Mouse (Mus musculus) intestine, embryonic 14.5 days (tissue): Measurements from ENCODE around the gene Cab39l. TPM values are rescaled to one million over a fixed set of nuclear protein-coding genes. Genes with fewer than 3 reads are reported as not detected.

Experiments
- ATAC-seq: fragments of 200-750 bp; cut with Nextera tagmentation; replicated peaks from 2 replicates; pipeline ENCODE4 v1.8.0; 2017; ENCODE audit warnings: low read depth, moderate number of reproducible peaks, moderate TSS enrichment, moderate library complexity; ENCODE audit not compliant: low FRiP score, low TSS enrichment
- DNase-seq: peaks from one replicate; pipeline ENCODE4 v3.0.0-alpha.2; 2018; ENCODE audit warnings: low spot score
- H3K27ac ChIP-seq: fragments of 300-500 bp; sonication (generic); 2 replicates; pipeline ENCODE4 v1.5.1; 2014; ENCODE audit warnings: low read depth, mild to moderate bottlenecking, control low read depth
- H3K27me3 ChIP-seq: fragments of 300-500 bp; sonication (generic); replicated peaks from 2 replicates; pipeline ENCODE4 v1.6.1; 2014; ENCODE audit warnings: low read length, control low read depth; ENCODE audit not compliant: control insufficient read depth, insufficient read depth
- H3K36me3 ChIP-seq: fragments of 300-500 bp; sonication (generic); 2 replicates; pipeline ENCODE4 v1.6.1; 2014; ENCODE audit warnings: low read length, control low read depth; ENCODE audit not compliant: control insufficient read depth, insufficient read depth
- H3K4me1 ChIP-seq: fragments of 300-500 bp; sonication (generic); replicated peaks from 2 replicates; pipeline ENCODE4 v1.6.1; 2014; ENCODE audit warnings: low read length, control low read depth, mixed read lengths; ENCODE audit not compliant: control insufficient read depth, insufficient read depth
- H3K4me2 ChIP-seq: fragments of 300-500 bp; sonication (generic); 2 replicates; pipeline ENCODE4 v1.6.1; 2014; ENCODE audit warnings: low read length
- H3K4me3 ChIP-seq: fragments of 300-500 bp; sonication (generic); 2 replicates; pipeline ENCODE4 v1.5.1; 2014; ENCODE audit warnings: low read depth, low read length, control low read depth, mixed read lengths
- H3K9ac ChIP-seq: fragments of 300-500 bp; sonication (generic); 2 replicates; pipeline ENCODE4 v1.6.1; 2014; ENCODE audit warnings: mild to moderate bottlenecking, low read length
- H3K9me3 ChIP-seq: fragments of 300-500 bp; sonication (generic); 2 replicates; pipeline ENCODE4 v1.6.1; 2016; ENCODE audit warnings: low read length, control low read depth; ENCODE audit not compliant: control insufficient read depth
- WGBS: fragments of 180-500 bp; shearing (Covaris S2); extraction: QIAGEN DNeasy Blood & Tissue Kit; methylation state at CpG from one replicate; pipeline ENCODE4 v1.1.7; 2014; 5-methylcytosine and 5-hydroxymethylcytosine counted together
- polyA plus RNA-seq: library from polyadenylated mRNA; unstranded; fragments of >200 nt; fragmentation: Nextera tagmentation; extraction: Ambion mirVana; gene quantifications from 2 replicates; pipeline ENCODE4 v1.2.1, GENCODE M21; 2014

The Cab39l gene
- polyA plus RNA-seq, 1 experiment from 2014 or later, result 36.2 TPM

GRCm38 (mm10) chr14:59632067-59632466 lies 191.3 kb downstream of the Cab39l start:
- DNase-seq (no peak), ATAC-seq (no peak)
- 89% methylated on average over 6 of the region's 6 CpGs for WGBS
- no peak overlapping the region for H3K4me3 ChIP-seq
- no peak overlapping the region for H3K4me2 ChIP-seq
- H3K9me3 ChIP-seq, result no peaks in the 10 kb centered on the region
- H3K4me1 ChIP-seq, result 0 out of 2 replicates have a peak, but pooled peaks cover 5% of the 10 kb centered on the region
- no peak overlapping the region for H3K27ac ChIP-seq
- H3K27me3 ChIP-seq, result no peaks in the 10 kb centered on the region
- H3K9ac ChIP-seq, result no peak overlapping the region
- H3K36me3 ChIP-seq, result peaks cover 15% of the 10 kb centered on the region

- H3K4me1 ChIP-seq, result no peaks in the 10 kb centered on the region
- peaks cover 15% of the 10 kb centered on the region for H3K36me3 ChIP-seq
- ATAC-seq (no peak), DNase-seq (no peak)
- WGBS, result 80% methylated on average over 5 of the region's 5 CpGs
- H3K4me3 ChIP-seq, result no peak overlapping the region
- H3K9me3 ChIP-seq, result no peaks in the 10 kb centered on the region
- no peak overlapping the region for H3K27ac ChIP-seq
- no peaks in the 10 kb centered on the region for H3K27me3 ChIP-seq
- no peak overlapping the region for H3K9ac ChIP-seq
- no peak overlapping the region for H3K4me2 ChIP-seq
Observed at GRCm38 (mm10) chr14:59633295-59633898, 192.6 kb downstream of the Cab39l start.

- no peak overlapping the region for H3K4me2 ChIP-seq
- ATAC-seq, result no peak
- H3K9me3 ChIP-seq, result no peaks in the 10 kb centered on the region
- DNase-seq, result no peak
- no peak overlapping the region for H3K9ac ChIP-seq
- WGBS, result 86% methylated on average over 9 of the region's 9 CpGs
- no peak overlapping the region for H3K4me3 ChIP-seq
- H3K27ac ChIP-seq, result no peak overlapping the region
- H3K27me3 ChIP-seq, result no peaks in the 10 kb centered on the region
- H3K36me3 ChIP-seq, result peaks cover 15% of the 10 kb centered on the region
- H3K4me1 ChIP-seq, result no peaks in the 10 kb centered on the region
Observed at GRCm38 (mm10) chr14:59633988-59634387, 193.2 kb downstream of the Cab39l start.

Other genes with a start within 250 kb of the Cab39l start
- gene Rcbtb1, start 239.8 kb upstream of the Cab39l start, polyA plus RNA-seq, result 69.3 and 76.2 TPM in 2 replicates
- not detected in 2 replicates for gene Gm6904, start 180.8 kb upstream of the Cab39l start, polyA plus RNA-seq
- gene Phf11a, start 143.4 kb upstream of the Cab39l start, polyA plus RNA-seq, result 0.13 TPM in 1 of 2 replicates, not detected in the other
- 0.96 and 1.0 TPM in 2 replicates for gene Phf11b, start 99.6 kb upstream of the Cab39l start, polyA plus RNA-seq
- gene Phf11d, start 75.5 kb upstream of the Cab39l start, polyA plus RNA-seq, result 2.4 and 3.1 TPM in 2 replicates
- gene Phf11c, start 45.6 kb upstream of the Cab39l start, polyA plus RNA-seq, result 0.71 and 0.91 TPM in 2 replicates
- 8.4 and 11.1 TPM in 2 replicates for gene Setdb2, start 88 bp upstream of the Cab39l start, polyA plus RNA-seq
- gene Cdadc1, start 157.0 kb downstream of the Cab39l start, polyA plus RNA-seq, result 31.4 and 38.8 TPM in 2 replicates
- gene Shisa2, start 184.3 kb downstream of the Cab39l start, polyA plus RNA-seq, result 16.0 and 18.0 TPM in 2 replicates